Mouse (Mus musculus) T-helper 17 cell (primary cell): ENCODE results near the gene Gm43552.
"Not testable (repeated sequence)": the region's sequence is repeated elsewhere in the genome, so short reads cannot be mapped to it uniquely, and the experiment has no call there.

Source experiments
- in situ Hi-C, 2 experiments: fragments of 300-600 bp; cut with MboI, MseI; formaldehyde crosslinking; loops; 1 replicate in 1 of 2; 2 replicates in 1 of 2; pipeline ENCODE4 v1.15.1; 2025; ENCODE audit warnings: high pct_unique_total_duplicates in 2 of 2

The Gm43552 gene

GRCm38 (mm10) chr5:65491767-65492715, 592 bp downstream of the Gm43552 start:
- in situ Hi-C loops = no loop called here

DNA sequence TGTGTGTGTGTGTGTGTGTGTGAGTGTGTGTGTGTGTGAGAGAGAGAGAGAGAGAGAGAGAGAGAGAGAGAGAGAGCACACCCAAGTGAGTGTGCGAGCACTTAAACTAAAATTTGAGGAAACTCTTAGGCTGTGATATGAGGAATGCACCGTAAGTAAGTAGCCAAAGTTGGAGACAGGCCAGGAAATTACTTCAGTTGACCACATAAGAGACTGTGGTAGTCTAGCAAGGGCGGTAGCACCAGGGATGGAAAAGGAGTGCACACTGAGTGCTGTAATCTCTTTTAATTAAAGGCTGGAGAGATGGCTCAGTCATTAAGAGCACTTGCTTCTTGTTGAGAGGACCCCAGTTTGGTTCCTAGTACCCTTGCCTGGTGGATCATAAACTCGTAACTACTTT, 2.8 kb downstream of the Gm43552 start:
- in situ Hi-C loops = no loop called here

- in situ Hi-C loops = no loop called here
These were observed 3.9 kb downstream of the Gm43552 start for GRCm38 (mm10) chr5:65488725-65489124.

- in situ Hi-C loops = no loop called here
These were observed 5.3 kb downstream of the Gm43552 start for GRCm38 (mm10) chr5:65487381-65487780.

DNA sequence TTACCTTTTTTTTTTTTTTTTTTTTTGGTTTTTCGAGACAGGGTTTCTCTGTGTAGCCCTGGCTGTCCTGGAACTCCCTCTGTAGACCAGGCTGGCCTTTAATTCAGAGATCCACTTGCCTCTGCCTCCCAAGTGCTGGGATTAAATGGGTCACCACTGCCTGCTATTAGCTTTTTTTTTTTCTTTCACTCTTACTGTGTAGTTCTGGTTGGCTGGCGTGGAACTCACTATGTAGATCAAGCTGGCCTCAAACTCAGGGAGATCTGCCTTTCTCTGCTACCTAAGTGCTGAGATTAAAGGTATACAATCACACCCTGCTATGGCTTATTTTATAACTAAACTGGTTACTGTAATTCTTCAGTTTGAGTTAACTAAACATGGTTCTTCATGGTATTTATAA, 6.1 kb downstream of the Gm43552 start:
- in situ Hi-C loops = no loop called here

DNA sequence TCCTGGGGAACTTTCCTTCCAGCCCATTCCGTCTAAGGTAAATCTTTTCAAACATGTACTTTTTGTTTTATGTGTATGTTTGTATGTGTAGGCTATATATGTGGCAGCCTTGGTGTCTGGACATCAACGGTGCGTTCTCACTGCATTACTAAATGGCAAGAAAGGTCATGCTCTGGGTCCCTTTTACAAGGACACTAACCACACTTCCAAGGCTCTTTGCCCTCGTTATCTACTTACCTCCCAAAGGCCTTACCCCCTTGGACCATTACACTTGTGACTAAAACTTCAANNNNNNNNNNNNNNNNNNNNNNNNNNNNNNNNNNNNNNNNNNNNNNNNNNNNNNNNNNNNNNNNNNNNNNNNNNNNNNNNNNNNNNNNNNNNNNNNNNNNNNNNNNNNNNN, 9.6 kb downstream of the Gm43552 start:
- in situ Hi-C loops = loop anchor here in 1 of 2 experiments (5.0 kb wide), 1 partner anchor 94 kb away; no protein-coding TSS in a partner anchor

DNA sequence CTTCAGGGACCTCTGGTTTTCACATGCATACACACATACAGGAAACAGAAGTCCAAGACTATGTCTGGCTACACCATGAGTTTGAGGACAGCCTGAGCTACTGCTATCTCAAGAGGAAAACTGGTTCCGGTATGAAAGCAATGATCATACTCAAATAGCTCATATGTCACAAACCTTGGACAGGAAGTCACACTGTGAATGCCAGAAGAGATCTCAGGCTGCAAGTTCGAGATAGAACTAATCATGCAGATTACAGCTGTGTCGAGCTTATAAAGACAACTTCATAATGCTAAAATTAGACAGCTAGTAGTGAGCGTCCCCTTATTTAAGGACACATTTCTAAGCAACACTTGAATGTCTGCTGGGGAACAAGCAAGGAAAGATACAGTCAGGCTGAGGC, 12.1 kb downstream of the Gm43552 start:
- in situ Hi-C loops = loop anchor here in 1 of 2 experiments (5.0 kb wide), 1 partner anchor 97 kb away; no protein-coding TSS in a partner anchor

DNA sequence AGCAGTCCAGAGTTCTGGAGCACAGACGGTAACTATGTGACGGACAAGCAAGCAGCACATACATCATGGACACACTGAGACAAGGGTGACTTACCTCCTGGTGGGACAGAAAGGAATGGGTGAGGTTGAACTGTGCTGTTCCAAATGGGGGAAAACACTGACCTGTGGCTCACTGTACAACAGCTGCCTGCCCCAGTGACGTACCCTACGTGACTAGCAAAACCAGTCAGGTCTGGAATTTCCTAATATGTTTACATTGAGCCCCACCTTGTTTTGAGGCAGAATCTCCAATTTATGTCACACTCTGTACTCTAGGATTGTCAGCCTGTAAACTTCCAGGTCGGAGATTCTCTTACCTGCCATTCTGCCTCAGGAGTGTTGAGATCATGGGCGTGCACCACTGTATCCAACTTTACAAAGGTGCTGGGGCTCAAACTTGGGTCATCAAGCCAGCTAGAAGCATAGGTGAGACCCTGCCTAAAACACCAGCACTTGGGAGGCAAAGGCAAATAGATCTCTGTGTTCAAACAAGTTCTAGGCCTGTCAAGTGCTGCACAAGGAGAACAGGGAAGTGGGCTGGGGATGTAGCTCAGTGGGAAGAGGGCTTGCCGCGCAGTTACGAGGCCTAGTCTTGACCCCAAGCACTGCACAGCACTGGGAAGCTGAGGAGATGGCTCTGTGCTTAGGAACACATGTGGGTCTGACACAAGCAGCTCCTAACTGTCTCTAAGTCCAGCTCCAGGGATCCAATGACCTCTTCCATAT, 12.8 kb downstream of the Gm43552 start:
- in situ Hi-C loops = loop anchor here in 1 of 2 experiments (5.0 kb wide), 1 partner anchor 97 kb away; no protein-coding TSS in a partner anchor

DNA sequence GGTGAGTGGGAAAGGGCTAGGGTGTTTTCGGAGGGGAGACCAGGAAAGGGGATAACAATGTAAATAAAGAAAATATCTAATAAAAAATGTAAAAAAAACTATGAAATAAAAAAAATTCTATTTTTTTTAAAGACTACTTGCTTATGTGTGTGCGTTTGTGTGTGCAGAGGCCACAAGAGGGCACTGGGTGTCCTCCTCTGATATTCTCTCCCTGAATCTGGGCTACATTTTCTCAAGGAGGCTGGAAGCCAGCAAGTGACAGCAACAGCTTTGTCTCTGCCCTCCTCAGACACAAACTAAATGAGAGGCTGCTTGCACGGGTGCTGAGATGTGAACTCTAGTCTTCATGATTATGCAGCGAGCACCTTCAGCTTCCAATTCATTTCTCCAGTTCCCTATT, 14.4 kb downstream of the Gm43552 start:
- in situ Hi-C loops = no loop called here

DNA sequence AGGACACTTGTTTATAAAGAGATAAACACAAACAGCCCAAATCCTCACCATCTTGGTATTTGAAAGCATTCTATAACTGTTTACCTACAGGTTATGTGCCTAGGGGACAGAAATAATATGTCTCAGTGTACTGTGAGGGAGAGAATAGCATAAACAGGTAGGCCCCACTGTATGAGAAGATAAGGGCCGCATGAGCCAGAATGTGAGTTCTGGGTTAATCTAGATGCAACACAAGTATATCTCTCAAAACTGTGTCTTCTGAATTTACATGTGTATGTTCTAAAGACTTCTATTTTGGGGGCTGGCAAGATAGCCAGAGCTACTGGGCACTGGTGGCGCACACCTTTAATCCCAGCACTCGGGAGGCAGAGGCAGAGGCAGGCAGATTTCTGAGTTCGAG, 15.9 kb downstream of the Gm43552 start:
- in situ Hi-C loops = not testable (repeated sequence)

DNA sequence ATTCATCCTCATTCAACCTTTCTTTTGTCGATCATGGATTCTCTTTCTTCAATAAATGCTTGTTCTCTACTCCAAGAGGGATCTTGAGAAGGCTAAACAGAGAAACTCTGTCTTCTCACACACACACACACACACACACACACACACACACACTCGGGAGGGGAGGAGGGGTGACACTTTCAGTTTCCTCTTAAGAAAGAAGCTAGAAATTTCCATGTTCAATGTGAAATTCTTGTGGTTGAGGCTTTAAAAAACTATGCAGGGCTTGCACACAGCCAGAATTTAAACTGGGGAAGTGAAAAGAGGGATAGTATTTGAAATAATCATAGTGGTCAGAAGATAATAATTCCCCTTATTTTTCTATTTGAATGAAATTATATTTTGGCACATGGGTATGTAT, 16.8 kb downstream of the Gm43552 start:
- in situ Hi-C loops = no loop called here

DNA sequence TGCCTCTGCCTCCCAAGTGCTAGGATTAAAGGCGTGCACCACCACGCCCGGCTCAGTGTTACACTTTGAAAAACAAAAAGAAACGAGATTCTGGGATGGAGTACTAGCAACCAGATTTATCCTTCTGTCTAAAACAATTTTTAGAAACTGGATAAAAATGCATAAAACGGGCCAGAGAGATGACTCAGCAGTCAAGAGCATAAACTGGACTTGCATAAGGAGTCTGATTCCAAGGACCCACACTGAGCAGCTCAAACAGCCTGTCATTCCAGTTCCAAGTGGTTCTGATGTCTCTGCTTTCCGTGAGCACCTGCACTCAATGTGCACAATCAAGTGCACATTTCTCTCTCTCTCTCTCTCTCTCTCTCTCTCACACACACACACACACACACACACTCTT, 22.9 kb downstream of the Gm43552 start:
- in situ Hi-C loops = no loop called here

DNA sequence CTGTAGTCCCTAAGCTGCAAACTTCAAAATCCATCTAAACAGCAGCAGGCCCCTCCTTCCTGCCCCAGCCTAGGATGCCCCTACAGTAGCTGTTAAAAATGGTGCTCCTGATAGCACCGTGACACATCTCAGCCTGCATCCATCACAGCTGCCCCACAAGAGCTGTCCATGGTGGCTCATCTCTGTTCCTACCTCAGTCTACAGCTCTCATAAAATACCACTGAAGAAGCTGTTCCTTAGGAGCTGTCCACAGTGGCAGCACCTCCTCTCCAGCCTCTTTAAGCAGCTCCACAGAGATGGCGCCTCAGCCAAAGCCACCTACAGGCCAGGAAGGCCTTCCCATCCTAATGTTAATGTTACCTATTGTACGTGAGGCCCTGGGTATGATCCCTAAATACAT, 25.7 kb downstream of the Gm43552 start:
- in situ Hi-C loops = no loop called here

DNA sequence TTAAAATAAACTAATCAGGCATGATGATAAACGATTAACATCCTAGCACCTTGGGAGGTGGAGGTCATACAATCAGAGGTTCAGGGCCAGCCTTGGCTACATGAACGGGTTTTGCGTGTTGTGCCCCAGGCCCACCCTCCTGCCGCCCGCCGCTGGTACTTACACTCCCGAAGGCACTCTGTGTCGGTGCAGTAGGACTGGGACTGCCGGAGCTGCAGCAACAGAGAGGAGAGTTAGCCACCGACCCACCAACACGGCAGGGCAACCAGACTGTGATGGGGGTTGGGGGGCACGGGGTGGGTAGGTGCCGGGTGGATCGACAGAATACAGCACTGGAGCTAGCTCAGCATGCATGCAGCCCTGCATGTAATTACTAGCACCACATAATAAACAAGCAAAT, 32.3 kb downstream of the Gm43552 start:
- in situ Hi-C loops = no loop called here

GRCm38 (mm10) chr5:65459454-65459853, 33.2 kb downstream of the Gm43552 start:
- in situ Hi-C loops = no loop called here

DNA sequence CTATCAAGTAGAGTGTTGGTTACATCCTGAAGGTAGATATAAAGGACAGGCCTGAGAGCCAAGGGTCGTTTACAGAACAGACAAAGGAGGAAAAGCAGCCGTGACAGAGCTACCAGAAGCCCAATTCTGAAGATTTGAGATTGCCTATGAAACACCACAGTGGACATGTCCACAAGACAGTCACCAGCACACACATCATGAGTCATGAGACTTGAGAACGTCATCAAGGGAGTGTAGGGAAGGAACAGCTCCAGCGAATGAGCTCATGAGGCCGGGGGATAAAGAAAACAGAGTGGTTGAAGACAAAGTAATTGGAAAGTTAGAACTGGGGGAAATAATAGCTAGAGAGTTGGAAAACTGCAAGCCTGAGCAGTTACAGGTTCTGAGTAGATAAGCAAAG, 34.8 kb downstream of the Gm43552 start:
- in situ Hi-C loops = no loop called here

DNA sequence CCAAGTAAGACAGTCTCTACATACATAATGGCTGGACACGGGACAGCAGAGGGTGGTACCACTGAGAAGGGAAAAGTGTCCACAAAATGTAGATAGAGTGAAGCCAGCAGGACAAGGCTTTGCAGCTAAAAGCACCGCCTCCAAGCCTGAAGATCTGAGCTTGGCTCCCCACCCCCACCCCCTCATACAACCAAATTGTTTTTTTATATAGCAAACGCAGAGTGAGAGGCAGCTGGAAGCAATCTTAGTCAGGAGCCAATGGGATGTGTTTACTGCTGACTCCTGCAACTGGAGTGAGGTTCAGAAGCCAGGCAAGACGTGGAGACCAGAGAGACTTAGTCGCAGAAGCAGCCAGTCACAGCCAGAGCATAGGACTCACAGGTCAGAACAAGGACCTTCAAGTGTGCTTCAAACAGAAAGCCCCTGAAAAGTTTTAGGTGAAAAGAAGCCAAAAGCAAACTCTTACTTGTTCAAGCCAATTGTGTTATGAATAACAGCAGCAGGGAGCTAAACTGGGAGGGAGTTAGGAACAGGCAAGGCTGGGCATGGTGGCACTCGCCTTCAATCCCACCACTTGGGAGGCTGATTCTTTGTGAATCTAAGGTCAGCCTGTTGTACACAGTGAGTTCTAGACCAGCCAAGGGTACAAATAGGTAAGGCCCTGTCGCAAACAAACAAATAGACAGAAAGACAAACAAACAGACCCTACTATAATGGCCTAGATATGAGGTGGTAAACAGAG, 35.4 kb downstream of the Gm43552 start:
- in situ Hi-C loops = no loop called here

DNA sequence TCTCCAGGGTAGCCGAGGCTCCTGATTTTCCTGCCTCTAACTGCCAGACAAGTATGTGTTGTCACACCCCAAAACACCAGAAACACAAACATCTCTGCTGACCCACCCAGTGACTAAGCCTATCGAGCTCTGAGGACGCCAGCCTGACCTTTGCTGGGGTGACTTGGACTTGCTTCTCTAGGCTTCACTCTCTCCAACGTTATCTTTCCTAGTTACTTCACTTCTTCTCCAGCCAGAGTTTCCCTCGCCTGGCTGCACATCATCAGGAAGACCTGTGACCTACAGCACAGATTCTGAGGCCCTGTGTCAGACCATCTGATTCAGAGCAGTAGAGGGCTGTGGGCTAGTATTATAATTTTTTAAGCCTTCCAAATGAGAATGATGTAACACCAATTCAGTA, 37.9 kb downstream of the Gm43552 start:
- in situ Hi-C loops = no loop called here

GRCm38 (mm10) chr5:65448941-65449340, 43.7 kb downstream of the Gm43552 start:
- in situ Hi-C loops = no loop called here

DNA sequence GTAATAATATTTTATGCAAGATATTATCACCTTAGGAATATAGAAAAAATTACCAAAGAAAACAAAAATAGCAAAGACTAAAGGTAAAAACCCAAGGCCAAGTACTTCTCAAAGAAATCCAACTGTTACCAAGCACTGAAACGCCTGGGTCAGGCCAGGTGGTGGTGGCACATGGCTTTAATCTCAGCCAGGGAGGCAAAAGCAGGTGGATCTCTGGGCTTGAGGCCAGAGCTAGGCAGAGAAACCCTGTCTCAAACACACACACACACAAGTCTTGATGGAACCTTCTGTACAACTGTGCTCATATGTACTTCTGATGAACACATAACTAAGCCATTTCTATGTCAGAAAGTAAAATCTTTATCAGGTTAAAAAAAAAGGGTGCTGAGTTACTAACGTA, 44.8 kb downstream of the Gm43552 start:
- in situ Hi-C loops = no loop called here

GRCm38 (mm10) chr5:65446756-65447155, 45.9 kb downstream of the Gm43552 start:
- in situ Hi-C loops = no loop called here

DNA sequence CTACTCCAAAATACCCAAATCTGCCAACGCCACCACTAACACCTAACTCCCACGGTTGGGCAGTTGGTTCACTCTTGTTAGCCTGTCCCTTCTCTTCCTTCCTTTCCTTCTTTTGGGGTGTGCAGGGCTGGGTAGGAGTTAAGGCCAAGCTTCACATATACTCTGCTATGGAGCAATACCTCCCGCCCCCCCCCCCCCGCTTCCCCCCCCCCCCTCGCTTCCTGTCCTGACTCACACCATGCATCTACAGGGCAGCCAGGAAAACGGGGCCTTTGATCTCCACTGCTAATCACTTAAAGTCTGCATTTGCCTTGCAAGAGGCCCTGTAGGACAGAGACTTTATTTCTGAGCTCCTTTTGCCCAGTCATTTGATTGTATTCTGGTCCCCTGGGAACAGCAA, 47.7 kb downstream of the Gm43552 start:
- in situ Hi-C loops = no loop called here
